Mouse (Mus musculus): ENCODE data around the gene Map3k3.

DNA sequence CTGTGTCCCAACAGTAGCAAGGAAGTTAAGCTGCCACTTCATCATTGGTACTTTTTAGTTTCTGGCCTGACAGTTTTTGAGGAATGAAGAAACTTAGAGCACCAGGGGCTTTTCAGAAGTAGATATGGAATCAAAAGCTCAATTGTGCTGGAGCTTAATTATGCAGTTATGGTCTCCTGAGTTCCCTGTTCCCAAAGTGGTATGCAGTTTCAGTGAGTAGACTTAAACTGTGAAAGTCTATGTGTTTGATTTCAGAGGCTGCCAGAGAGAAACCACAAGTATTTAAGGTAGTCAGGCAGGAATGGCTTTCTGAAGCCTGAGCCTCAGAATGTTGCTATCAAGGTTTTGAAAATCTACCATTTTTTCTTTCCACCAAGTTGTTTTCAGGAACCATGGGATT, 27.3 kb downstream of the Map3k3 start:
- no peak for TF ChIP-seq CTCF (IDR thresholded peaks at IDR 0.05; ENCODE audit: insufficient read depth, low read length)
- no peak for TF ChIP-seq POLR2A (IDR thresholded peaks at IDR 0.05; ENCODE audit: borderline replicate concordance, extremely low read depth, low read depth, low read length)

All from lung, adult 2 months (tissue).